ENCODE assay signal across 25 mouse cellular contexts in the genomic region with DNA sequence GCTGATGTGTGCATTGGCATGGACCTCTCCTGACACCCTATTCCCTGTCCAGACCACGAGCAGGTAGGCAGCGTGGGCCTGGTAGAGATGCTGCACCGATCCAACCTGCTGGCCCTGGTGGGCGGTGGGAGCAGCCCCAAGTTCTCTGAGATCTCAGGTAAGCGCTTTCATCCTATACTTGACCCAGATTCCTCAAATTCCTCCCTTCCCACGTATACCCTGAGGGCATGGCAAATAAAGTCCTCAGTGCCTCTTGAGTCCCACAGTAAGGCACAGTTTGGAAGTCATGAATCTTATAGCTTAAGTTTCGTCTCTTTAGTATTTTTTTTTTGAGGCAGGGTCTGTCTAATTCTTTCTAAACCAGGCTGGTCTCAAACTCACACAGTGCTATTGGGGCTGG. TPM values are rescaled to one million over a fixed set of nuclear protein-coding genes. Genes with fewer than 3 reads are reported as not detected.
"Had no signal": no experiment of that assay in that cellular context is flagged by ENCODE, and none has a peak within 500 bp of the region (broad histone marks: within the 10 kb centered on the region; RNA-seq: fewer than 3 reads in every experiment).

No protein-coding gene starts in this region.

- ATAC-seq: intestine, postnatal 0 days; midbrain, embryonic 16.5 days had no signal

- H3K4me3 ChIP-seq: kidney, embryonic 15.5 days; left cerebral cortex, adult 2 months; liver, embryonic 13.5 days; midbrain, embryonic 12.5 days; myocyte; neural tube, embryonic 13.5 days; stomach, embryonic 15.5 days had no signal

- H3K27me3 ChIP-seq: kidney, embryonic 15.5 days; liver, embryonic 13.5 days; midbrain, embryonic 12.5 days; neural tube, embryonic 13.5 days; stomach, embryonic 15.5 days had no signal

- H3K36me3 ChIP-seq: stomach, embryonic 15.5 days had no signal

- DNase-seq: kidney, adult 2 months; kidney, postnatal 10 days; kidney, postnatal 36 days; layer of hippocampus, postnatal 36 days; liver, embryonic 13.5 days; lung, embryonic 14.5 days; retina, postnatal 1 day; right cerebral cortex, postnatal 25 days; spleen, adult 18-20 months; thymus, postnatal 25 days had no signal

- H3K27ac ChIP-seq: kidney, embryonic 15.5 days; left cerebral cortex, adult 2 months; liver, embryonic 13.5 days; midbrain, embryonic 12.5 days; neural tube, embryonic 13.5 days; stomach, embryonic 15.5 days had no signal

- H3K4me2 ChIP-seq: kidney, embryonic 15.5 days; liver, embryonic 13.5 days; midbrain, embryonic 12.5 days; neural tube, embryonic 13.5 days; stomach, embryonic 15.5 days had no signal

- H3K9ac ChIP-seq: kidney, embryonic 15.5 days; liver, embryonic 13.5 days; lung, embryonic 14.5 days; midbrain, embryonic 12.5 days; neural tube, embryonic 13.5 days; stomach, embryonic 15.5 days had no signal

- H3K9me3 ChIP-seq: kidney, embryonic 15.5 days; liver, embryonic 13.5 days; midbrain, embryonic 12.5 days; neural tube, embryonic 13.5 days; stomach, embryonic 15.5 days had no signal

RNA-seq across cellular contexts. Expression of a gene that starts 2.1 kb away (rescaled TPM):
- total RNA-seq: layer of hippocampus, adult 8-10 months; layer of hippocampus, postnatal 10 days; left cerebral cortex, adult 2 months; left cerebral cortex, postnatal 36 days; monocyte, adult 5-6 weeks had no signal
- polyA plus RNA-seq: intestine, embryonic 14.5 days; intestine, postnatal 0 days; limb, embryonic 11.5 days; midbrain, embryonic 12.5 days; midbrain, embryonic 16.5 days; neural tube, embryonic 13.5 days had no signal

RNA-seq across cellular contexts. Expression of a gene that starts 26.6 kb away (rescaled TPM):
- total RNA-seq: monocyte, adult 5-6 weeks; neutrophil, adult 5-6 weeks had no signal
